Mouse (Mus musculus): ENCODE results near the gene Paqr6.
"Not testable (repeated sequence)": the region's sequence is repeated elsewhere in the genome, so short reads cannot be mapped to it uniquely, and the experiment has no call there.

The Paqr6 gene

GRCm38 (mm10) chr3:88365705-88366361 lies 1.4 kb downstream of the Paqr6 start:
- no peak for DNase-seq (ENCODE audit: inconsistent age in 2 of 2, low spot score in 1 of 2)

- DNase-seq (ENCODE audit: inconsistent age in 2 of 2, low spot score in 1 of 2) = peak; percentile 50 to 75
Observed at GRCm38 (mm10) chr3:88366830-88367428, 2.5 kb downstream of the Paqr6 start.

GRCm38 (mm10) chr3:88367517-88367916 lies 3.1 kb downstream of the Paqr6 start:
- DNase-seq (ENCODE audit: inconsistent age in 2 of 2, low spot score in 1 of 2) = not testable (repeated sequence)

GRCm38 (mm10) chr3:88368511-88368910 lies 4.1 kb downstream of the Paqr6 start:
- not testable (repeated sequence) for DNase-seq (ENCODE audit: inconsistent age in 2 of 2, low spot score in 1 of 2)

GRCm38 (mm10) chr3:88372643-88373042 lies 8.3 kb downstream of the Paqr6 start, which contains the start of gene Bglap3:
Gene Bglap3 (minus strand): TSS chr3:88372743.
- DNase-seq (ENCODE audit: inconsistent age in 2 of 2, low spot score in 1 of 2) = not testable (repeated sequence)

- not testable (repeated sequence) for DNase-seq (ENCODE audit: inconsistent age in 2 of 2, low spot score in 1 of 2)
Observed at GRCm38 (mm10) chr3:88375750-88376626, 11.6 kb downstream of the Paqr6 start.

- not testable (repeated sequence) for DNase-seq (ENCODE audit: inconsistent age in 2 of 2, low spot score in 1 of 2)
Observed at GRCm38 (mm10) chr3:88376644-88377043, 12.3 kb downstream of the Paqr6 start.

GRCm38 (mm10) chr3:88378599-88378998 lies 14.2 kb downstream of the Paqr6 start, which contains the start of gene Bglap2:
Gene Bglap2 (minus strand): TSS chr3:88378699.
- DNase-seq (ENCODE audit: inconsistent age in 2 of 2, low spot score in 1 of 2) = not testable (repeated sequence)

GRCm38 (mm10) chr3:88381389-88382315 lies 17.3 kb downstream of the Paqr6 start:
- peak in 1 of 2 experiments; percentile 48 for DNase-seq (ENCODE audit: inconsistent age in 2 of 2, low spot score in 1 of 2)

- not testable (repeated sequence) for DNase-seq (ENCODE audit: inconsistent age in 2 of 2, low spot score in 1 of 2)
Observed at GRCm38 (mm10) chr3:88382383-88382782, 18.0 kb downstream of the Paqr6 start.

GRCm38 (mm10) chr3:88384364-88384763 lies 20.0 kb downstream of the Paqr6 start, which contains the start of gene Bglap:
Gene Bglap (minus strand): TSS chr3:88384464.
- DNase-seq (ENCODE audit: inconsistent age in 2 of 2, low spot score in 1 of 2) = no peak

GRCm38 (mm10) chr3:88393776-88394375 lies 29.5 kb downstream of the Paqr6 start:
- DNase-seq (ENCODE audit: inconsistent age in 2 of 2, low spot score in 1 of 2) = no peak

GRCm38 (mm10) chr3:88395288-88395687 lies 30.9 kb downstream of the Paqr6 start:
- DNase-seq (ENCODE audit: inconsistent age in 2 of 2, low spot score in 1 of 2) = no peak

GRCm38 (mm10) chr3:88395742-88396141 lies 31.4 kb downstream of the Paqr6 start:
- DNase-seq (ENCODE audit: inconsistent age in 2 of 2, low spot score in 1 of 2) = no peak

GRCm38 (mm10) chr3:88398666-88399065 lies 34.3 kb downstream of the Paqr6 start:
- peak in 1 of 2 experiments; percentile 32 for DNase-seq (ENCODE audit: inconsistent age in 2 of 2, low spot score in 1 of 2)

GRCm38 (mm10) chr3:88403522-88404230 lies 39.3 kb downstream of the Paqr6 start:
- DNase-seq (ENCODE audit: inconsistent age in 2 of 2, low spot score in 1 of 2) = peak in 1 of 2 experiments; percentile 19

GRCm38 (mm10) chr3:88407090-88407489 lies 42.7 kb downstream of the Paqr6 start:
- DNase-seq (ENCODE audit: inconsistent age in 2 of 2, low spot score in 1 of 2) = peak; percentile 66 to 90

- DNase-seq (ENCODE audit: inconsistent age in 2 of 2, low spot score in 1 of 2) = peak in 1 of 2 experiments; percentile 55
Observed at GRCm38 (mm10) chr3:88407529-88407928, 43.1 kb downstream of the Paqr6 start.

- peak in 1 of 2 experiments; percentile 63 for DNase-seq (ENCODE audit: inconsistent age in 2 of 2, low spot score in 1 of 2)
Observed at GRCm38 (mm10) chr3:88408953-88409352, 44.6 kb downstream of the Paqr6 start.
